Mouse (Mus musculus): ENCODE data around the gene Zfyve28.

Gene Zfyve28

DNA sequence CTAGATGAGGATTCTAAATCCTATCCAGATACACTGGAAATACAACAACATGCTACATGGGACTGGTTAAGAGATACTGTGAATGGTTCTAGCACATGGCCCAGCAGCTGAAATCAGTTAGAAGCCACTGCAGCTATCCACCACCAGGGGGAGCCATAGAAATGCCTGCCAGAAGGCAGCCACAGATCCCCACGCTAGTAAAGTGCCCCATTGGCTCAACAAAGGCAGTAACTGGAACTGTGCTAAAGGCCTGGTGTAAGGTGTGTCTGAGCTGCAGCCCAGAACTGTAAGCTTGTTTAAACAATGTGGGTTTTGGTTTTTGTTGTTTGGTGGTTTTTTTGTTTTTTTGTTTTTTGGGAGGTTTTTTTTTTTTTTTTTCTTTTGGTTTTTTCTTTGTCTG lies 78.0 kb downstream of the Zfyve28 start:
- peak in 1 of 2 experiments; percentile 75 for DNase-seq (ENCODE audit: low spot score in 2 of 2)

- DNase-seq (ENCODE audit: low spot score in 2 of 2) = no peak
Observed at GRCm38 (mm10) chr5:34207503-34207902, 80.7 kb downstream of the Zfyve28 start.

GRCm38 (mm10) chr5:34205788-34206187 lies 82.5 kb downstream of the Zfyve28 start:
- DNase-seq (ENCODE audit: low spot score in 2 of 2) = no peak

DNA sequence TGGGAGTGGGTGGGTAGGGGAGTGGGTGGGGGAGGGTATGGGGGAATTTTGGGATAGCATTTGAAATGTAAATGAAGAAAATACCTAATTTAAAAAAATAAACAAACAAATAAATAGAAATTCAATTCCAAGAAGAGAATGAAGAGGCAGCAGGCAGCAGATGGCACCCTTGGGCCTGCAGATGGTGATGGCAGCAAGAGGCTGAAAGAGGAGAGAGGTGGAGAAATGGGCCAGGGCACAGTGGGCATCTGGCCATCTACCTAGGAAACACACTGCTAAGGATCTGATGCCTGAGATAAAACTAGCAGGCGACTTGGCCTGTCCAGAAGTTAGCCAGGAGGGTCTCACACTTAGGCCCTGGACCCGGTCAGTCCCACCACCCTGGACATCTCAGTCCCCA lies 83.3 kb downstream of the Zfyve28 start:
- DNase-seq (ENCODE audit: low spot score in 2 of 2) = no peak

- no peak for DNase-seq (ENCODE audit: low spot score in 2 of 2)
Observed at GRCm38 (mm10) chr5:34202006-34202405, 86.2 kb downstream of the Zfyve28 start.

- DNase-seq (ENCODE audit: low spot score in 2 of 2) = no peak
Observed at GRCm38 (mm10) chr5:34201396-34201795, 86.9 kb downstream of the Zfyve28 start.

- no peak for DNase-seq (ENCODE audit: low spot score in 2 of 2)
Observed at GRCm38 (mm10) chr5:34198615-34199014, 89.6 kb downstream of the Zfyve28 start.

GRCm38 (mm10) chr5:34197243-34197642 lies 91.0 kb downstream of the Zfyve28 start:
- DNase-seq (ENCODE audit: low spot score in 2 of 2) = peak; percentile 81 to 91

DNA sequence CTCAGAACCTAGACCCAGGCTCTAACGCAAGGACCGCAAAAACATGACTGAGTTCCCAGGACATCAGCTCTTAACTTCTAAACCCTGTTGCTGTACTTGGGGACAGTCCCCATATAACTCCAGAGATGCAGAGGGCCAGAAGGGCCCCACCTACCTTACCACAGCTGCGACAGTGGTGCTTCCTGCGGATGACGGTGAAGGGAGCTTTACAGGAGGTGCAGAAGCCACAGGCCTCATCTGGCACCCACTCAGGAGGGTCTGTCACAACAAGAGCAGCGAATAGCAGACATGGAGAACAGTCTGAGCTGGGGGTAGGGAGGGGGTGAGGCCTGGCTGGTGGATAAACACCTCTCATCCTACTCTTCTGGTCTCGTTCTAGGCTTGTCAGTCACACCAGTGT lies 91.8 kb downstream of the Zfyve28 start:
- DNase-seq (ENCODE audit: low spot score in 2 of 2) = no peak

- DNase-seq (ENCODE audit: low spot score in 2 of 2) = no peak
Observed at GRCm38 (mm10) chr5:34195786-34196185, 92.5 kb downstream of the Zfyve28 start.

- peak; percentile 59 to 63 for DNase-seq (ENCODE audit: low spot score in 2 of 2)
Observed at GRCm38 (mm10) chr5:34194975-34195662, 93.1 kb downstream of the Zfyve28 start.

GRCm38 (mm10) chr5:34194426-34194825 lies 93.8 kb downstream of the Zfyve28 start:
- DNase-seq (ENCODE audit: low spot score in 2 of 2) = no peak

- DNase-seq (ENCODE audit: low spot score in 2 of 2) = no peak
Observed at GRCm38 (mm10) chr5:34191843-34192242, 96.4 kb downstream of the Zfyve28 start.

- no peak for DNase-seq (ENCODE audit: low spot score in 2 of 2)
Observed at GRCm38 (mm10) chr5:34191021-34191420, 97.2 kb downstream of the Zfyve28 start.

DNA sequence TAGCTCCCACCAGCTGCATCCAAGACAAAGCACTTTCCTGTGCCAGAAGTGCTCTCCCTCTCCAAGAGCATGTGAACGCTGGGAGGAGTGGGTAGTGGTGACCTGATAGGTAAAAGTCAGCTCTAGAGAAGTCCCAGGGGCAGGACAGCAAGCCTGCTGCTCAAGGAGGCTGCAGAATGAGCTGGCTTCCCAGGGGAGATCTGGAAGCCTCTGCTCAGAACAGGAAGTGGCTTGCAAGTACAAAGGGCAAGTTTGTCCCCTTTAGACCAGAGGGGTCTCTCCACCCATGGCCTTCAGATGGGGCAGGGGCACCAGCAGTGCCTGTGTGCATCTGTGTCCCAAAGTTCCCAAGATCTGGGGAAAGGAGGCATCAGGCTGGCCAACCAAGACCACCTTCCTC lies 98.7 kb downstream of the Zfyve28 start:
- DNase-seq (ENCODE audit: low spot score in 2 of 2) = no peak

GRCm38 (mm10) chr5:34188856-34189255 lies 99.4 kb downstream of the Zfyve28 start:
- DNase-seq (ENCODE audit: low spot score in 2 of 2) = no peak

- peak; percentile 100 for DNase-seq (ENCODE audit: low spot score in 2 of 2)
Observed at GRCm38 (mm10) chr5:34187601-34188316, 100.5 kb downstream of the Zfyve28 start, which contains the start of gene Mxd4. Gene Mxd4, minus strand, starts transcription at chr5:34187720.

DNA sequence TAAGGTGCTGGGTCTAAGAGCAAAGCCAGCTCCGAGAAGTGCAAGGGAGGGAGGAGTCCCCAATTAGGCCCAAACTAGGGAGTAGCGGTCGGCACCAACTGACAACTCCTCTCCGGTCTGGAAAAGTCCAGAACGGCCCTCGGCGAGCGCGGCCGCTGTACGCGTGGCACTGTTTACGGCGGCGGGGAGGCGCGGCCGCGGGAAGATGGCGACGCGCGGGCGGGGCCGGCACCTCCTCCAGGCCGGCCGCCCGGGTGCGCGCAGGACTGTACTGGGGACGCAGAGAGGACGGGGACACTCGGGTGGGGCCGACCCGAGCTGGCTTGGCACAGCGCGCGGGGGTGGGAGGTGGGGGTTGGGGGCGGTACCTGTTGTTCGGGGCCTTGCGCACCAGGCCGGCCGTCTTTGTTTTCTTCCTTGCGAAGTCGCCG lies 101.3 kb downstream of the Zfyve28 start:
- no peak for DNase-seq (ENCODE audit: low spot score in 2 of 2)

GRCm38 (mm10) chr5:34186391-34186790 lies 101.9 kb downstream of the Zfyve28 start:
- DNase-seq (ENCODE audit: low spot score in 2 of 2) = no peak

DNA sequence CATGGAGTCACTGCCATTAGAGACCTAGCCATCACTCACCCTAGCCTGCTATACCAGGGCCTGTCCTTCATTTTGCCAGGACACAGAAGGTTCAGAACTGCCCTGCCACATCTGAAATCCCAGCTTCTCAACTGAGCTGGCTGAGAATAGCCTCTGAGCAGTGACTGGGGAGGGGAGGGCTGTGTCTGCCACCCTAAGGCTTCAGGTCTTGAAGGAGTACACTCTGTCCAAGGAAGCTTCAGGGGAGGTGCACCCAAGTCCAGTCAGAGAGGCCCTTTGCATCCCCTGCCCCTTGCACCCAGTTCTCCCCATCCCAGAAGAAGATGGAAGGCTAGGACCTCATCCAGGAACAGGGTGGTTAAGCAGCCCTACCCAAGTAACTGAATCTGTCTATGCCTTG lies 102.5 kb downstream of the Zfyve28 start:
- no peak for DNase-seq (ENCODE audit: low spot score in 2 of 2)

DNA sequence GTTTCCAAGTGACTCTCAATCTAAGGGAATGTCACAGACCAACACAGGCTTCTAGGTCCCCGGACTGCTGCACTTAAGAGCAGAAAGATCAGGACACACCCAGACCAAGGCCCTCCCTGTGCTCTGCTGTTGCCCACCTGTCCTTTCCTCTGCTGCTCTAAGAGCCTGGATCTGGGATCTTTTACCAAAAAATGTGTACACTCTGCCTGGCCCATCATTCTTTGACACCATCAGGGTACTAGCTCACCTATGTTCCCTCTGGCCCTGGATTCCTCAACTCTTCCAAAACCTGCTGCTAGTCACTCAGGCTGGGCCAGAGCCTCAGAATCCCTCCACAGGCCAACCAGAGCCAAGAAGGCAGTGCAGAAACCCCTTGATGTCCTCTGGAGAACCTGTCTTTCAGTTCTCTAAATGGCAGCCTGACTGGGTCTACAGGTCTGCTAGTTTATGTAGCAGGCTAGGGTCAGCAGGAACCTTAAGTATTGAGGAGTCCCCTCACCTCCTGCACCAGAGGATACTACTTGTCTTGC lies 103.1 kb downstream of the Zfyve28 start:
- DNase-seq (ENCODE audit: low spot score in 2 of 2) = no peak

- no peak for DNase-seq (ENCODE audit: low spot score in 2 of 2)
Observed at GRCm38 (mm10) chr5:34183976-34184375, 104.3 kb downstream of the Zfyve28 start.

All from left cerebral cortex, adult 9 months (tissue).